Mouse (Mus musculus) heart, embryonic 16.5 days (tissue): ENCODE data around the gene Tap1. TPM values are rescaled to one million over a fixed set of nuclear protein-coding genes. Genes with fewer than 3 reads are reported as not detected.

Source experiments
- ATAC-seq: fragments of 200-750 bp; cut with Nextera tagmentation; replicated peaks from 2 replicates; pipeline ENCODE4 v1.8.0; 2017; ENCODE audit warnings: moderate number of reproducible peaks; ENCODE audit not compliant: insufficient read depth, low FRiP score; ENCODE audit errors: extremely low read depth
- H3K27ac ChIP-seq: fragments of 300-500 bp; sonication (generic); 2 replicates; pipeline ENCODE4 v1.5.1; 2014; ENCODE audit warnings: mild to moderate bottlenecking, low read length, control low read depth, moderate library complexity
- H3K27me3 ChIP-seq: fragments of 300-500 bp; sonication (generic); 2 replicates; pipeline ENCODE4 v1.6.1; 2014; ENCODE audit warnings: low read length, mixed read lengths; ENCODE audit not compliant: control insufficient read depth, insufficient read depth
- H3K36me3 ChIP-seq: fragments of 300-500 bp; sonication (generic); 2 replicates; pipeline ENCODE4 v1.6.1; 2014; ENCODE audit not compliant: control insufficient read depth, insufficient read depth
- H3K4me1 ChIP-seq: fragments of 300-500 bp; sonication (generic); 2 replicates; pipeline ENCODE4 v1.6.1; 2014; ENCODE audit warnings: low read length, mixed read lengths; ENCODE audit not compliant: control insufficient read depth, insufficient read depth
- H3K4me2 ChIP-seq: fragments of 300-500 bp; sonication (generic); 2 replicates; pipeline ENCODE4 v1.6.1; 2014; ENCODE audit warnings: low read depth, mild to moderate bottlenecking, control low read depth, low read length
- H3K4me3 ChIP-seq: fragments of 300-500 bp; sonication (generic); 2 replicates; pipeline ENCODE4 v1.5.1; 2014; ENCODE audit warnings: mild to moderate bottlenecking, control low read depth, low read length
- H3K9ac ChIP-seq: fragments of 300-500 bp; sonication (generic); 2 replicates; pipeline ENCODE4 v1.6.1; 2014; ENCODE audit warnings: low read length, control low read depth
- H3K9me3 ChIP-seq: fragments of 300-500 bp; sonication (generic); replicated peaks from 2 replicates; pipeline ENCODE4 v1.6.1; 2016; ENCODE audit warnings: low read length; ENCODE audit not compliant: control insufficient read depth
- WGBS: fragments of 180-500 bp; shearing (Covaris S2); extraction: QIAGEN DNeasy Blood & Tissue Kit; methylation state at CpG from one replicate; pipeline ENCODE4 v1.1.7; 2014; 5-methylcytosine and 5-hydroxymethylcytosine counted together
- polyA plus RNA-seq: library from polyadenylated mRNA; unstranded; fragments of >200 nt; fragmentation: Nextera tagmentation; extraction: Ambion mirVana; gene quantifications from 2 replicates; pipeline ENCODE4 v1.2.1, GENCODE M21; 2015

Gene Tap1
- polyA plus RNA-seq, 1 experiment from 2014 or later = 11.1 TPM

- Histone ChIP-seq H3K4me2 (peak overlapping the region; percentile 33; the same call in 1 of the 2 replicates), H3K36me3 (no peaks in the 10 kb centered on the region), H3K27ac (peak overlapping the region; percentile 58), H3K9me3 (no peaks in the 10 kb centered on the region), H3K4me3 (no peak overlapping the region), H3K9ac (no peak overlapping the region), H3K27me3 (no peaks in the 10 kb centered on the region), H3K4me1 (no peaks in the 10 kb centered on the region)
- ATAC-seq = no peak
- WGBS = 47% methylated on average over 10 of the region's 10 CpGs
Observed at GRCm38 (mm10) chr17:34239601-34240041, 52.3 kb downstream of the Tap1 start.

GRCm38 (mm10) chr17:34240366-34240765 is 53.0 kb downstream of the Tap1 start:
- H3K4me2 ChIP-seq = no peak overlapping the region
- no peaks in the 10 kb centered on the region for H3K27me3 ChIP-seq
- no peak overlapping the region for H3K9ac ChIP-seq
- H3K36me3 ChIP-seq = no peaks in the 10 kb centered on the region
- WGBS = 48% methylated on average over 3 of the region's 3 CpGs
- H3K27ac ChIP-seq = no peak overlapping the region
- ATAC-seq = no peak
- H3K4me3 ChIP-seq = no peak overlapping the region
- H3K9me3 ChIP-seq = no peaks in the 10 kb centered on the region
- H3K4me1 ChIP-seq = no peaks in the 10 kb centered on the region

- H3K27me3 ChIP-seq = no peaks in the 10 kb centered on the region
- ATAC-seq = no peak
- H3K4me3 ChIP-seq = no peak overlapping the region
- H3K9me3 ChIP-seq = no peaks in the 10 kb centered on the region
- no peaks in the 10 kb centered on the region for H3K4me1 ChIP-seq
- H3K9ac ChIP-seq = no peak overlapping the region
- 76% methylated on average over 6 of the region's 6 CpGs for WGBS
- H3K36me3 ChIP-seq = no peaks in the 10 kb centered on the region
- no peak overlapping the region for H3K27ac ChIP-seq
- no peak overlapping the region for H3K4me2 ChIP-seq
Observed at GRCm38 (mm10) chr17:34240916-34241315, 53.6 kb downstream of the Tap1 start.

- no peak for ATAC-seq
- WGBS = 70% methylated on average over 4 of the region's 4 CpGs
- Histone ChIP-seq H3K4me1 (no peaks in the 10 kb centered on the region), H3K27ac (no peak overlapping the region), H3K9me3 (no peaks in the 10 kb centered on the region), H3K27me3 (no peaks in the 10 kb centered on the region), H3K36me3 (no peaks in the 10 kb centered on the region), H3K9ac (no peak overlapping the region), H3K4me2 (no peak overlapping the region), H3K4me3 (no peak overlapping the region)
Observed at GRCm38 (mm10) chr17:34244656-34245055, 57.3 kb downstream of the Tap1 start.

Other genes starting within 250 kb of the Tap1 start
- gene Pfdn6, start 247.2 kb upstream of the Tap1 start, polyA plus RNA-seq = 125 and 133 TPM in 2 replicates
- 19.3 and 20.5 TPM in 2 replicates for gene Wdr46, start 246.9 kb upstream of the Tap1 start, polyA plus RNA-seq
- gene B3galt4, start 236.1 kb upstream of the Tap1 start, polyA plus RNA-seq = 5.7 and 5.8 TPM in 2 replicates
- gene Vps52, start 231.7 kb upstream of the Tap1 start, polyA plus RNA-seq = 39.7 and 42.5 TPM in 2 replicates
- gene Rps18, start 231.6 kb upstream of the Tap1 start, polyA plus RNA-seq = 873 and 901 TPM in 2 replicates
- 66.0 and 100 TPM in 2 replicates for gene H2-K1, start 187.2 kb upstream of the Tap1 start, polyA plus RNA-seq
- 13.0 and 13.7 TPM in 2 replicates for gene Ring1, start 162.9 kb upstream of the Tap1 start, polyA plus RNA-seq
- gene H2-Ke6, start 159.5 kb upstream of the Tap1 start, polyA plus RNA-seq = 53.0 and 59.1 TPM in 2 replicates
- gene Slc39a7, start 155.9 kb upstream of the Tap1 start, polyA plus RNA-seq = 108 and 119 TPM in 2 replicates
- gene Rxrb, start 155.7 kb upstream of the Tap1 start, polyA plus RNA-seq = 33.7 and 34.5 TPM in 2 replicates
- 1.1 and 1.2 TPM in 2 replicates for gene Col11a2, start 148.1 kb upstream of the Tap1 start, polyA plus RNA-seq
- 0.97 and 3.1 TPM in 2 replicates for gene H2-Oa, start 95.2 kb upstream of the Tap1 start, polyA plus RNA-seq
- 10.9 and 13.8 TPM in 2 replicates for gene H2-DMa, start 68.0 kb upstream of the Tap1 start, polyA plus RNA-seq
- gene Brd2, start 64.9 kb upstream of the Tap1 start, polyA plus RNA-seq = 69.4 and 71.9 TPM in 2 replicates
- 2.5 and 6.1 TPM in 2 replicates for gene H2-DMb2, start 44.2 kb upstream of the Tap1 start, polyA plus RNA-seq
- 2.3 and 4.0 TPM in 2 replicates for gene H2-DMb1, start 34.5 kb upstream of the Tap1 start, polyA plus RNA-seq
- gene Psmb9, start 211 bp downstream of the Tap1 start, polyA plus RNA-seq = 15.0 and 32.2 TPM in 2 replicates
- gene Psmb8, start 10.2 kb downstream of the Tap1 start, polyA plus RNA-seq = 31.8 and 87.6 TPM in 2 replicates
- 10.9 and 21.4 TPM in 2 replicates for gene Tap2, start 16.0 kb downstream of the Tap1 start, polyA plus RNA-seq
- 0.17 and 0.24 TPM in 2 replicates for gene H2-Ob, start 51.4 kb downstream of the Tap1 start, polyA plus RNA-seq
- 79.1 and 172 TPM in 2 replicates for gene H2-Ab1, start 70.1 kb downstream of the Tap1 start, polyA plus RNA-seq
- gene H2-Aa, start 100.3 kb downstream of the Tap1 start, polyA plus RNA-seq = 35.2 and 72.7 TPM in 2 replicates
- 20.8 and 54.0 TPM in 2 replicates for gene H2-Eb1, start 118.3 kb downstream of the Tap1 start, polyA plus RNA-seq
- gene H2-Eb2, start 138.1 kb downstream of the Tap1 start, polyA plus RNA-seq = 0.11 and 0.42 TPM in 2 replicates
- gene Btnl2, start 167.3 kb downstream of the Tap1 start, polyA plus RNA-seq = 0.09 TPM in 1 of 2 replicates, not detected in the other
- gene Btnl1, start 189.6 kb downstream of the Tap1 start, polyA plus RNA-seq = 0.18 TPM in 1 of 2 replicates, not detected in the other
- gene BC051142, start 211.3 kb downstream of the Tap1 start, polyA plus RNA-seq = not detected in 2 replicates